Mouse (Mus musculus) cerebellum, adult 2 months (tissue): ENCODE results near the gene Phf21a.

Source experiments
- CTCF ChIP-seq: fragments of 200-500 bp; IDR thresholded peaks from 2 replicates; pipeline ENCODE4 v1.5.1; 2011; ENCODE audit warnings: low read depth, mild to moderate bottlenecking, control low read depth, low read length, moderate library complexity, borderline replicate concordance; ENCODE audit not compliant: insufficient read depth
- POLR2A ChIP-seq: fragments of 200-500 bp; IDR thresholded peaks from 2 replicates; pipeline ENCODE4 v1.6.1; 2011; ENCODE audit warnings: low read length, control low read depth, borderline replicate concordance; ENCODE audit not compliant: insufficient read depth

DNA sequence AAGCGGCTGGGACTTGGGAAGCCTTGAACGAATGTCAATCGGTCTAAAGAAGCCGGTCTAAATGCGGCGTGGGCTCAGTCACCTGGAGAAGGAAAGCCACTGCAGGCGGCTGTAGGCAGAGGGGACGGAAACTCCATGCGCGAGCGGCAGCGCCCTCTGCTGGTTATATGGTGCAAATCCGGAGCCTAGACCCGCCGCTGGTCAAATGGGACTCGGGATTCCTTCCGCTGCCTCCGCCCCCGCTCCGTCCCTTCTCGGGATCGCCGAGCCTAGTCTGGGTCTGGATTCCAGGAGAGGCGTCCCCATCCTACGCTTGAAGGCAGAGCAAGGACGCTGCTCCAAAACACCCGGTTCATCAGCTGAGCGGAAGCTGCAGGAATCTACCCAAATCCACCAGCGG, 34.4 kb upstream of the Phf21a start:
- TF ChIP-seq POLR2A (peak; percentile 86; the same call in 1 of the 2 replicates), CTCF (peak; percentile 85)
